In genomic region chr11:67570947-67571346, GRCm38 (mm10) we compare ENCODE assay signal across 10 mouse cellular contexts.
DNase-seq lines count a peak whose midpoint lies in the region; ATAC-seq and TF ChIP-seq lines count a peak whose summit lies in the region.
"Had no signal": no experiment of that assay in that cellular context is flagged by ENCODE, and none has a peak within 500 bp of the region (broad histone marks: within the 10 kb centered on the region; RNA-seq: fewer than 3 reads in every experiment).

No protein-coding gene starts in this region.

- no peak for TF ChIP-seq CTCF in heart, postnatal 0 days (IDR thresholded peaks at IDR 0.05; ENCODE audit: low read depth)

- peak; percentile 59; the same call in 1 of the 2 replicates for ATAC-seq in forebrain, embryonic 15.5 days (replicated peaks)
- no peak for ATAC-seq in forebrain, embryonic 11.5 days (replicated peaks; ENCODE audit: low FRiP score)
- peak; percentile 32 for ATAC-seq in heart, postnatal 0 days (ENCODE audit: insufficient read depth, low read depth)

- 25% methylated on average over 8 of the region's 8 CpGs for WGBS in forebrain, embryonic 15.5 days
- WGBS in forebrain, embryonic 11.5 days, result 64% methylated on average over 8 of the region's 8 CpGs
- WGBS in heart, postnatal 0 days, result 49% methylated on average over 8 of the region's 8 CpGs

- H3K4me3 ChIP-seq in forebrain, embryonic 15.5 days, result no peak overlapping the region
- H3K4me3 ChIP-seq in forebrain, embryonic 11.5 days (ENCODE audit: low read depth, low read length), result no peak overlapping the region
- no peak overlapping the region for H3K4me3 ChIP-seq in heart, postnatal 0 days (ENCODE audit: low read depth, low read length)

- H3K9me3 ChIP-seq in forebrain, embryonic 15.5 days, result no peaks in the 10 kb centered on the region
- no peaks in the 10 kb centered on the region for H3K9me3 ChIP-seq in forebrain, embryonic 11.5 days (ENCODE audit: control insufficient read depth, low read length)
- no peaks in the 10 kb centered on the region for H3K9me3 ChIP-seq in heart, postnatal 0 days (replicated peaks; ENCODE audit: control insufficient read depth, low read length)

- no peak for DNase-seq in forebrain, embryonic 11.5 days (ENCODE audit: low spot score)
- peak; percentile 54 for DNase-seq in A20 (ENCODE audit: low read depth, low spot score)
- DNase-seq in heart, postnatal 0 days (ENCODE audit: low spot score), result no peak
- peak; percentile 32 for DNase-seq in mesoderm, embryonic 11.5 days (ENCODE audit: low read depth, low spot score)
- no peak for DNase-seq in Muller cell, postnatal 12 days (ENCODE audit: inconsistent ontology term)
- no peak for DNase-seq in spleen, postnatal 14 days (ENCODE audit: low spot score in 2 of 2)
- DNase-seq in thymus, postnatal 10 days (ENCODE audit: low spot score in 2 of 2), result no peak
- DNase-seq: adrenal gland, adult 2 months had no signal

- peaks cover 11% of the 10 kb centered on the region for H3K4me1 ChIP-seq in forebrain, embryonic 15.5 days
- 0 out of 2 replicates have a peak, but pooled peaks cover 2% of the 10 kb centered on the region for H3K4me1 ChIP-seq in forebrain, embryonic 11.5 days (replicated peaks; ENCODE audit: control insufficient read depth, insufficient read depth, low read length)
- no peaks in the 10 kb centered on the region; the same call in 1 of the 2 replicates for H3K4me1 ChIP-seq in heart, postnatal 0 days (ENCODE audit: control insufficient read depth, insufficient read depth)

- H3K9ac ChIP-seq in forebrain, embryonic 15.5 days (replicated peaks), result no peak overlapping the region
- no peak overlapping the region for H3K9ac ChIP-seq in forebrain, embryonic 11.5 days (ENCODE audit: low read length)
- no peak overlapping the region for H3K9ac ChIP-seq in heart, postnatal 0 days (replicated peaks; ENCODE audit: low read depth, low read length)

- peak overlapping the region; percentile 58 for H3K27ac ChIP-seq in forebrain, embryonic 15.5 days (replicated peaks)
- H3K27ac ChIP-seq in forebrain, embryonic 11.5 days (ENCODE audit: low read depth, low read length), result no peak overlapping the region
- H3K27ac ChIP-seq in heart, postnatal 0 days (ENCODE audit: low read depth), result no peak overlapping the region
- H3K27ac ChIP-seq: macrophage had no signal

- no peak overlapping the region for H3K4me2 ChIP-seq in forebrain, embryonic 15.5 days (replicated peaks)
- no peak overlapping the region for H3K4me2 ChIP-seq in forebrain, embryonic 11.5 days (ENCODE audit: low read depth, low read length, severe bottlenecking)
- no peak overlapping the region for H3K4me2 ChIP-seq in heart, postnatal 0 days (ENCODE audit: low read depth, low read length)

- no peaks in the 10 kb centered on the region for H3K27me3 ChIP-seq in forebrain, embryonic 15.5 days
- no peaks in the 10 kb centered on the region for H3K27me3 ChIP-seq in forebrain, embryonic 11.5 days (ENCODE audit: control insufficient read depth, insufficient read depth, low read length)
- H3K27me3 ChIP-seq in heart, postnatal 0 days (ENCODE audit: control insufficient read depth, insufficient read depth, low read length), result no peaks in the 10 kb centered on the region

- H3K36me3 ChIP-seq in forebrain, embryonic 15.5 days, result no peaks in the 10 kb centered on the region
- H3K36me3 ChIP-seq in forebrain, embryonic 11.5 days (ENCODE audit: control insufficient read depth, insufficient read depth, low read length), result no peaks in the 10 kb centered on the region
- no peaks in the 10 kb centered on the region for H3K36me3 ChIP-seq in heart, postnatal 0 days (replicated peaks; ENCODE audit: control insufficient read depth, insufficient read depth, low read length)

- TF ChIP-seq EP300 in heart, postnatal 0 days (IDR thresholded peaks at IDR 0.05; ENCODE audit: low read depth), result no peak

Comparison
In these comparisons a context has a peak if more than half of its experiments do, and no peak if none do; other contexts are left out.
1. DNase-seq: peak in A20 (single experiment) and mesoderm, embryonic 11.5 days (single experiment); none in forebrain, embryonic 11.5 days (single experiment), heart, postnatal 0 days (single experiment), Muller cell, postnatal 12 days (single experiment), spleen, postnatal 14 days (0 of 2) and thymus, postnatal 10 days (0 of 2).